Mouse (Mus musculus) CD8-positive naive resting alpha-beta T cell, adult 2 months (primary cell): Measurements from ENCODE around the gene Jam2.

Source experiments
- DNase-seq, 2 experiments: peaks; one replicate each; pipeline ENCODE4 v3.0.0; 2022; ENCODE audit warnings: low read depth in 2 of 2, low spot score in 2 of 2

The Jam2 gene

GRCm38 (mm10) chr16:84774003-84774703 lies at the start of gene Jam2:
Gene Jam2 (plus strand): TSS chr16:84774123.
- DNase-seq: no peak

- no peak for DNase-seq
These were observed 39.1 kb upstream of the Jam2 start for GRCm38 (mm10) chr16:84734806-84735165.

DNA sequence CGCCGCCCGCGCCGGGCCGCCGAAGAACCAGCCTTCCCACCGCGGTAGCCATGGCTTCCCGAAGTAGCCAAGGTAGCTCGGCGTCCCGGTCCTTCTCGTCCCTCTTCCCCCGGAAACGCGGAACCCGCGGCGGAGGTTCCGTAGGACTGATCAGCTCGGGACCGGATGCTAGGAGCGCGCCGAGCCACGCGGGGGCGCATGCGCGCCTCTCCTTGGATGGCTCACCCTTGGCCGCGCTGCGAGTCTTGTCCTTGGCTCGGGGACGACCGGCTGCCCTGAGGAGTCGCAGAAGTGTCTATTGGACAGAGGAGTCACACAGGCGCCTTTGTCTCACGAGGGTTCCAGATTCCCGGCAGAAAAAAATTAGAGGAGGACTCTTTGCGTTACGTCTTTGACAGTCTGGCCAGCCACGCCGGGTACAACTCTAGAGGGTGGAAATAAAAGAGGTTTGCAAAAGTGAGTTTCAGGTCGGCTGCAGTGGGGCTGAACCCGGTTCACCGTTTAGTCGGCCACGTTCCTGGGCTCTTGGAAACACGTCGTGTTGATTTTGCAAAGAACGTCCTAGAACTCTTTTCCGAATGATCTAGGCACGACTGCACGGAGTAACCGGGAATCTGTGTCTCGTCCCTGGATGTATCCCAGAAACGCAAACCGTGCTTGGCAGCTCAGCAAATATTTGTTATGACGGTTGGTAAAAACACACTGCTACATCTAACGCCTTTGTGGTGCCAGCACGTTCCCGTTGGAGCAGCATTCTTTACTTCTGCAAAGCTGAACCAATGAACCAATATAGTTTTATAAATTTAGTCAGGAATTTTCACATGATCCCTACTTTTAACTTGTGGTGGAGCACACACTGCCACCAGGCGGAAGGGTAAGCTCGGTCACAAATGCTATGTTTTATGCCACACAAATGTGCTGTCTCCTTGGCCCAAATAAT lies 38.5 kb upstream of the Jam2 start, which contains the start of gene Mrpl39:
Gene Mrpl39, minus strand, starts transcription at position 577 of the 940 bp plus-strand sequence.
- peak; percentile 97 for DNase-seq

- DNase-seq: no peak
These were observed 36.6 kb upstream of the Jam2 start for GRCm38 (mm10) chr16:84737358-84737757.

- no peak for DNase-seq
These were observed 29.0 kb upstream of the Jam2 start for GRCm38 (mm10) chr16:84744703-84745490.

DNA sequence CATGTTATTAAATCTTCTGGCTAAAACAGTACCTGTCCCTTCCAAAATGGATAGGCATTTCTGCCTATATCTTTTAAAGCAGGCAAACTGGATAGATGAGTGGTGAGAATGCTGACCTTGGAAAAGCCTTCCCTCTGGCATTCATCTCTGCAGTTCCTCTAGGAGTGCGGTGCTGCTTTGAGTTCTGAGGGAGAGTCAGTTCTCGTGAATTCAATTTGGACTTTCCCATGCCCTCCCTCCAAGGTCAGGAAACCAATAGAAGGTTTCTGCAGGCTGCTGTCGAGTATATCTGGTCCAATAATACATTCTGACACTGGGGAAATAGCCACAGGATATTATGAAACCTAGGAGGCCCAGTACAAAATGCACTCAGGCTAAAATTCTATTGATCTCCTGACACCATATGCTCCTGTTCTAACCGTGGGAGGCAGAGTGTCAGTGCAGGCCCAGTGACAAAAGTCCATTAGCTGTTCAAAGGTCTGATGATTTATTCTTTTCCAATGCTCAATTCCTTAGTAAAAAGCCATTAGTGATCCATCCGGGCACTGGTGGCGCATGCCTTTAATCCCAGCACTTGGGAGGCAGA lies 28.1 kb upstream of the Jam2 start:
- DNase-seq: no peak

DNA sequence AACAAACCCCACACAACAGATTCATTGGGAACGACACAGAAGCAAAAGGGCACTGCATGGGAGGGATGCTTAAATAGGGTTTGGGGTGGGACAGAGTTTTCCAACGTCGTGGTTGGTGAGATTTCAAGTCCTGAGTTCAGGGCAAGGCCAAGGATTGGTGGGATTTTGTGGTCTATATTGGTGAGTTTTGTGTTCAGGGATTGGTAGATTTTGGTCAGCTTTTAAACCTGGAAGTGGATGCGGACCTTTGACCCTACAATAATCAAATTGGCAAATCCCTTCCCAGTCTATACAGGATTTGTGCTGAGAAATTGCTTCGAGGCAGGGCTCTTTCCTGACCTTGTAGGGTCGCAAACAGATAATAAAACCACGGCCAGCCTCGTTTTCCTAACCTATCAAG lies 6.0 kb upstream of the Jam2 start:
- no peak for DNase-seq

DNA sequence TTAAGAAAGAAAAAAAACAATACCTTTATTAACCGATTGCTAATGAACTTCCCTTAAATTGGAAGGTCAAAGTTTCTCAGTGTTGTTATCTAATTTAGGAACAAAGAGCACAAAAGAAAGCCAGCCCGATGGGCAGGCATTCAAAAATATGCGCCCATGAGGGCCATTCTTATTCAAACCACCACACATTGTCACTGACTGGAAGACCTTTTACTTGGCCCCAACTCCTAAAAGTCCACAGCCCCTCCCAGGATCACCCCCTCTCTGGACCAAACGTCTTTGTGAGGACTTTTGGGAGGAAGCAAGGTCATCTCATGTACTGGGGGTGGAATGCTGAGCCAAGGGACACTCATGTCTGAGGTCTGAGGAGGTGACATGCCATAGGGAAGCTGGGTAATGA lies 4.7 kb upstream of the Jam2 start:
- no peak for DNase-seq

GRCm38 (mm10) chr16:84769619-84770464 lies 4.1 kb upstream of the Jam2 start:
- DNase-seq: no peak

DNA sequence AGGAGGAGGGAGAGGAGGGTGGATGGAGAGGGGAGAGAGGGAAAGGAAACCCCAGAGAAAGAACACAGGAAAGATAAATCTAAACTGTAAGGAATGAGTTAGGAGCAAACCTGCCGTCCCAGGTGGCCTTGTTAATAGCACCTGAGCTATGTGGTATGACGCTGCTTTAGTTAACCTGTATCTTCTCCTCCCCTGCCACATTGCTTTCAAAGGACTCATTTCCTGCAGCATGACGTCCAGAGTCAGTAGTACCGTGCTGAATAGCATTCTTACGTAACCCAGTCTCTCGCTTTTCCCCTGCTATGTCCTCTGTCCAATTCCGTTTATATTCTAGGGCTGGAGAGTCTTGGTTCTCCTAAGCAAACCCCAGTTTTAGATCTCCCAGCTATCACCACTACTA lies 3.0 kb upstream of the Jam2 start:
- DNase-seq: no peak

GRCm38 (mm10) chr16:84771461-84771860 lies 2.5 kb upstream of the Jam2 start:
- no peak for DNase-seq

- DNase-seq: no peak
These were observed 1.2 kb upstream of the Jam2 start for GRCm38 (mm10) chr16:84772496-84773267.

GRCm38 (mm10) chr16:84773268-84773861 lies 558 bp upstream of the Jam2 start:
- DNase-seq: no peak

- DNase-seq: no peak
These were observed 873 bp downstream of the Jam2 start for GRCm38 (mm10) chr16:84774761-84775231.

- DNase-seq: no peak
These were observed 1.4 kb downstream of the Jam2 start for GRCm38 (mm10) chr16:84775356-84775755.

- no peak for DNase-seq
These were observed 2.3 kb downstream of the Jam2 start for GRCm38 (mm10) chr16:84776089-84776784.

GRCm38 (mm10) chr16:84778431-84778830 lies 4.5 kb downstream of the Jam2 start:
- no peak for DNase-seq
